Mouse (Mus musculus) small intestine, adult 10 weeks (tissue): ENCODE measurements around the gene Ctsw. TPM values are rescaled to one million over a fixed set of nuclear protein-coding genes. Genes with fewer than 3 reads are reported as not detected.

Experiments
- polyA plus RNA-seq: library from polyadenylated mRNA; stranded (reverse); fragments of 350-450 nt; fragmentation: Illumina TruSeq; extraction: RNeasy Lipid Tissue Mini Kit (QIAGEN cat#74804); gene quantifications from one replicate; pipeline ENCODE4 v1.2.3, GENCODE M21; 2014; ENCODE audit warnings: low replicate concordance

Ctsw gene
- polyA plus RNA-seq: not detected

DNA sequence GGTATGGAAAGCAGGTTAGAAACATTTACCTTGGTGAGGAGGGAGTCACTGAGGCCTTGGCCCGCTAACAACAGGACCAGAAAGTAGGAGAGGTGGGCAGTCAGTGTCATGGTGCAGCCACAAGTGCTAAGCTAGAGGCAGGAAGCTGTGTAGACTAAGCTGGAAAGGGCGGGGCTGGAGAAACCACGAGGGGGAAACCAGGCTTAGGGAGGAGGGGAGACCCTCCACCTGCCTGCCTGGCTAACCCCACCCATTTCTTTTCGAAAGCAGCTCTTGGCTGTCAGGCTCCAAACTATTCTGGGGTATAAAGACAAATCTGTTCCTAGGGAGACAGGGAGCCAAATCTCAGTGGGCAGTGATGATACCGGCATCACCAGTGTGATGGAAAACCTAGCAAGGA lies at the start of gene Ctsw:
TSS of gene Ctsw (minus strand) at position 134 of the 400 bp plus-strand sequence.

DNA sequence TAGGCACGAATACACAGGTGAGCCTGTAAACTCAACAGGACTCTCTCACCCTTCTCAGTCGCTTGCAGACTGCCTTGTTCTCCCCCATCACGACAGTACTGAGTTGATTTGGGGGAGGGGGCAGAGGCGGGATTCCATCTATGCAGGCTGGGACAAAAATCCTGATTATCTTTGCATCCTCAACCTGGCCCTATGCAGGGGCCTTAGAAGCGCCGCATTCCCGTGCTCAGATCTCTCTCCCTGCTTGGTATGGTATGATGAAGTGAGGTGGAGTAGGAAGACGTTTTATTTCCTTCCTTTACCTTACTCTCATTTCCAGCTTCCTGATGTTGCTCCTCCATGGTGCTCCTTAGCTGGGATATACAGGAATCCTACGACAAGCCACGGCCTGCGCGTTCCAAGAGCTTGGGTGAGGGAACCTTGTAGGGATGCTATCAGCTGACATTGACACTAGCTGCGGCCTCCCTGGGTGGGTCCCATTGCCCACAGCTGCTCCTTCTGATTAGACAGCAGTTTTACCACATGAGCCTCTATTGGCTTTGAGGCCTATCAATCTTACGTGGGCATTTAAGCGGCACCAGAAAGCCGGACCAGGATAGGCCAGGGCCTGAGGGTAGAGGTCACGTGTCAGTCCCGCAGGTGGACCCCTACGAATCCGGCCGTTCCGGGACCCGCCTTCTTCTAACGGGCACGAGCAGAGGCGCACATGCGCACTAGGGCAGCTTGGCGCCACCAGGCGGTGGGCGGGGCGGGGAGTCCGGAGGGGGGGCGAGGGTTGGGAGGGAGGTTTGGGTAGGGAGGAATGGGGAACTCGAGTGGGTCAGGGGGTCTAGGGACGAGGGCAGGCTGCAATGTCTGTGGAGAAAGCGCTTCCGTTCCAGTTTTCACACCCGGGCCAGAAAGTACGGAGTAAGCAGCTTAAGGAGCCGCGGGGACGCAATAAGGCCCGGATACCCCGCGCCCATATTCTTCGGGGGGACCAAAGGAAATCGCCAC lies 42.0 kb upstream of the Ctsw start, which contains the start of gene Snx32:
TSS of gene Snx32 (minus strand) at position 508 of the 996 bp plus-strand sequence.

DNA sequence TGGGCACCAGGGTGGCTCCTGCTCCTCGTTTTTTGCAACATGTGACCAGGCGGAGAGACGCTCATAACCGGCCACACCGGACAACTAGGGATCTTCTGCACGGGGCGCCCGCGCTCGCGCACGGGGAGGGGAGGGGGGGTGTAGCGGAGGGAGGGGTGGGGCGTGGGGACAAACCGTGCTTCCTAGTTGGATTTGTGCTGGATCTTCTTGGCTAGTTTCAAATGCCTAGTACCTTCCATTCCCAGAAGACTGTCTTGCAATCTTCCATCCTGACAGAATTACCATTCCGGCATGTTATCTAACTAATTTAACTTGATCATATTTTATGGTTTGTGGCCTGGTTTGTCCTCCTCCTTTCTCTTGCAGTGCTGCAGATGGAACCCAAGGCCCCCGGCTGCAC lies 35.4 kb upstream of the Ctsw start, which contains the start of gene 1700020D05Rik:
TSS of gene 1700020D05Rik (minus strand) at position 101 of the 400 bp plus-strand sequence.

DNA sequence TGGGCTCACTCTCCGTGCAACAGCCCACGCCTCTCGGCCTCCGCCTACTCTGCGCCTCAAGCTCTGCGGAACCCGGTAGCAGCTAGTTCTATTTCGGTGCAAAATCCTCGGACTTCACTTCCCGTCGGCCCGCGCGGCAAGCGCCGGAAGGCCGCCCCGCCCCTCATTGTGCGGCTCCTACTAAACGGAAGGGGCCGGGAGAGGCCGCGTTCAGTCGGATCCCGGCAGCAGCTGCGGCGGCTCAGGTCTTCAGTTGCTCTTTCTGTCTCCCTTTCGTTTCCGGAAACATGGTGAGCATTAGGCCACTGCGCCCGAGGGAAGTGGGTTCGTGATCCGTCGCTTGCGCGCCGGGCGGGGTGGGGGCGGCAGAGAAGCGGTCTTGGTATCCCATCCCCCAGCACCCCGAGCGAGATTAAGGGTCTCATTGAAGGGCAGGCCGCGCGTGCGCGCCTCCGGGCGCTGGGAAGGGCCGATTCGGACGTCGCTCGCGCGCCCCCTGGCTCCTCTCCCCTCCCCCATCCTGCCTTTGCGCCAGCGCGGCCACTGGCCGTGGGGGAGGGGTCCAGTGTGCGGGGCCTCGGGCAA lies 22.1 kb upstream of the Ctsw start, which contains the start of gene Cfl1:
TSS of gene Cfl1 (plus strand) at position 143 of the 585 bp plus-strand sequence.

DNA sequence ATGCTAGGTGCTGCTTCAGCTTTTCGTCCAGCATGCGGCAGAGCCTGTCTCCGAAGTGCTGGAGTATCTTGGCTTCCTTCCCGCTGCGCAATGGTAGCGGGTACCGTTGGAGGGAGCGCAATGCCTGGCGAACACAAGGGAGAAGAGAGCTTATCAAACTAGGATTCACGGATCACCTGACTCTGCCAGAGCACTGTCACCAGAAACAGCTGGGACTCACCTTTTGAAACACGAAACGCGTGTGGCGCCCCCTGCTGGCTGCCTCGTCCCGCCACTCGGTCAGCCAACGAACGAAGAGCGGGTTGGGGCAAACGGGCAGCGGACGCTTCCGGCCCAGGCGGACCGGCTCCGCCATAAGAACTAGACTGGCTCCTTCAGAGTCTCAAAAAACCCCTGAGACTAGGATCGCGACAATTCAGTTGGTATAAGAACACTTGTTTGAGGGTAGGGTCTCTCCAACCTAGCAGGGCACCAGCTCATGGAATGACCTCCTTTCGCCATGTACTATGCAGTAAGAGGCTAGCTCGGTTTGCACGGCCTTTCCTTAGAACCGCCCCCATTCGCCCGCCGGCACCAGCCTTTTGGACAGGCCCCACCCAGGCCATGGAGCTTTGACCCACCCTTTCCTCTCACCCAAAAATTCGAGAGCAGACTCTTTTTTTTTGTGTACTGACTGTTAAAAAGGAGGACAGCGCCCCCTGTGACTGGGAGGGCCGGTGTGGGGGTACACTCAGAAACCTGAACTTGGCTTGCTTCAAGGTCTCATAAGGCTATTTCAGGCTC lies 19.7 kb upstream of the Ctsw start, which contains the start of gene Mus81:
TSS of gene Mus81 (minus strand) at position 635 of the 783 bp plus-strand sequence.

DNA sequence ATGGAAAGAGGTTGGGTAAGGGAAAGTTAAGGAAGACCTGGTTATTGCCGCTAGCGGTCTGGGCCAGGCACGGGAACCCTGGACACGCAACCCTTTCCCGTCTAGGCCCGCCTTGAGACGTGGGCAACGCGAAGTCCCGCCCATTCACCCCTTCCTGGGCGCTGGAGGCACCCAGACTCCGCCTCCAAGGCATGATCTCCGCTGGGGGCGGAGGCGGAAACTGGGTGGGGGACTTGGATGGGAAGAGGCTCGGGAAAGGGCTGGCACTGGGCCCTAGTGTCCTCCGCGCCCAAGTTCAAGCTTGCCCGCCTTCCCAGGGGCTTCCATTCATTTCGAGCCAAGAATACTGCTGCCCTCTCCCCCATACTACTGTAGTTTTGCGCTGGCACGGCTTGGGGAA lies 5.4 kb upstream of the Ctsw start, which contains the start of gene Efemp2:
TSS of gene Efemp2 (plus strand) at position 235 of the 400 bp plus-strand sequence.

DNA sequence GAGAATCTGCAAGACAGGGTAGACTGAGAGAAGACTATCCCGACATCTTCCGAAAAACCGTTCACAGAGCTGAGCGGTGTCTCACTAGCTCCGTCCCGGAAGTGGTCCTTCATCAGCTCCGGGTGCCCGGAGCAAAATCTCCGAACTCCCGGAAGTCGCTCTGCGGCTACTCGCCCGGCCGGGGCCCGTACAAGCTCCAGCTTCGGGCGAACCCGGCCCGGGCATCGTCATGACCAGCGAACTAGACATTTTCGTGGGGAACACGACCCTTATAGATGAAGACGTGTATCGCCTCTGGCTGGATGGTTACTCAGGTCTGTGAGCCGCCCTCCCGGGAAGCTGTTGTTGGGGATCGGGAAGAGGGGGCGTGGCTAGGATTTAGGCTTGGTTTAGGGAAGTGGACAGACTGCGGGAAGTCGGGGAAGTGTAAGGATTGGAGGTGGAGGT lies 7.8 kb downstream of the Ctsw start, which contains the start of gene Fibp:
TSS of gene Fibp (plus strand) at position 151 of the 447 bp plus-strand sequence.

DNA sequence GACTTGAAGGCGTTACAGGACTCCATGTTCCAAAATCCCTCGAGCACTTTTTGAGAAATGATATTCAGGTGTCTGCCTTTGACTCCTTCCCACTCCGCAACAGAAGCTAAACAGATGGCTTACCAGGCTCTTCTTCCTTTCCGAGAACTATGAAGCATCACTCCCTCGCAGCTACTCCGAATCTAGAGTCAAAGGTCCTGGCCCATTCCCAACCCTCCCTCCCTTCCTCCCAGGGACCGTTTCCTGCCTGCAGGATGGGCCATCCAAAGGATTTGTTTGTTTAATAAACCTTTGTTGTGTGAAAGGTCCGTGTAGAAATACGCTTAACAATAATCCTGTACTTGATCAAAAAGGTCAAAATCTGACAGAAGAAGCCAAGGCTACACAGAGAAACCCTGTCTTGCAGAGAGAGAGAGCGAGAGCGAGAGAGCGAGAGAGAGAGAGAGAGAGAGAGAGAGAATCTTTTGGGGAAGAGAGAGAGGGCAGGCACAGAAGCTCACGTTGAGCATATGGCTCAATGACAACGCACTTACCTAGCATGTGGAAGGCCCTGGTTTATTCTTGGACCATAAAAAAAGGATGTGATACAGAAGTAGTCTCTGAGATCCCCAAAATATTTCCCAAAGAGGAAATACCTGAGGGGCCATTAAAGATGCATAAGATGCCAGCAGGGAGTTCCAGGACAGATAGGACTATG lies 10.4 kb downstream of the Ctsw start, which contains the start of gene Ccdc85b:
TSS of gene Ccdc85b (minus strand) at position 149 of the 697 bp plus-strand sequence.

DNA sequence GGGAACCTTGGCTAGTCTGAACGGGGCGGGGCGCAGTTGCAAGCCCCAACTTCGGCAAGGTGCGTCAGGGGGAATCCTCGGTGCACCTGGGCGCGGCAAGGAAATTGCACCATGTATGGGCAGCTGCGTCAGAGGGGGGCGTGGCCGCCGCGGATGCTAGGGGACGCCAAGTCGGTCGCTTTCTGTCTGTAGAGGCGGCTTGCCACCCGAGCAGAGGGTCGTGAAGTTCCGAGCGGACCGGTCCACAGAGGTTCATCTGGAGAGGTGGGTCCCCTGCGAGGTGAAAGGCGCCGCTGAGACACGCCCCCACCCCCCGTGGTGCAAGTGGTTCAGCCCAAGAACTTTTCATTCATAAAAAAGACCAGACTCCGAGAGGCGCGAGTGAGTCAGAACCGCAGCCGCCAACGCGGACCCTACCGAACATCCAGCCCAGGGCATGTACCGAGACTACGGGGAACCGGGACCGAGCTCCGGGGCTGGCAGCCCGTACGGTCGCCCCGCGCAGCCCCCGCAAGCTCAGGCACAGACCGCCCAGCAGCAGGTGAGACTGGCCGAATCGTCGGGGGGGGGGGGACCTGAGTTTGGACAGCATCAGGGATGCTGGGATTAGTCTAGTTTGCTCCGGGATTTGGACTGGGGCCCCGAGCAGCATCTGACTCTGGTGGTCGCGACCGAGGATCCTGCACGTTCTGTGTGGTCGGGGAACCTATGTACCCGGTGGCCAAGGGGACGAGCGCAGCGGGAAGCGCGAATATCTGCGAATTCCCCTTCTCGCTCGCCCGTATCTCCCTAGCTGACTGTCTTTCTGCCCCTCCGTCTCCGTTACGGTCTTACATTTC lies 20.6 kb downstream of the Ctsw start, which contains the start of gene Fosl1:
TSS of gene Fosl1 (plus strand) at position 33 of the 839 bp plus-strand sequence.

DNA sequence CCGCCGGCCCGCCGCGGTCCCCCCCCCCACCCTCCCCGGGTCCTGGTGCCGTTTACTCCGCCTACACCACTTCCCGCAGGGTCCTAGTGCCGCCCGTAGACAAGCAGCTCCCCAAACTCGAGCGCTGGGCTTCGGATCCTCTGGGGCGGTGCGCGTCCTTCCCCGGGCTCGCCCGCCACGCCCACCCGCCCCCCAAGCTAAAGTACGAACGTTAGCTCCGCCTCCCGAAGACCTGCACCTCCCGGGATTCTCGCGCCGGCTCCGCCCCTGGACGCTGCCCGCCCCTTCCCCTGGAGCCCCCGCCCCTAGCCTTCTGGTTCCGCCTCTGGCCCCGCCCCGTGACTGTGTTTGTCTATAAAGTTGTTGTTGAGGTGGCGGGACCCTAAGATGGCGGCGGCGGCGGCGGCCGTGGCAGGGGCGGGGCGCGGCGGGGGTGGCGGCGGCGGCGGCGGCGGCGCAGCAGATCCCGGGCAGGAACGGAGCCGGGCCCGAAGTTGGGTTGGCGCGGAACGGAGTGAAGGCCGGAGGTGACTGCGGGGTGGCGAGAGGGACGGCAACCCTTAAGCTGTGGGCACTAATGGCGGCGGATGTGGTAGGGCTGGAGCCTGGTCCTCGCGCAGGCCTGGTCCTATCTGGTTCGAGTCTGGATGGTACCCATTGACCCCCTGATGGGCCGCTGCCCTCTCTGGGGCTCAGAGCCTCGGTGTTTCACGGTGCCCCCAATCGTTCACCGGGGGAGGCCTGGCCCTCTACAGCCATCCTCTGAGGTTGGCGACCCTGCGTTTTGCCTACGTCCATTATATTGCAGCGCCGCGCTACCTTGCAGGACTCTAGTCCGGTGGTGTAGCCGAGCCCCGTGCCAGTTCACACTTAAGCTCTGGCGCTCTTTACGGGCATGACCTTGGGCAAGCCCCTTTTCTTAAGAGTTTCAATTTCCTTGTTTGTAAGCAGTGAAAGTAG lies 43.2 kb downstream of the Ctsw start, which contains the start of the genes Drap1 and AI837181:
TSS of gene Drap1 (minus strand) at position 198 of the 960 bp plus-strand sequence.
TSS of gene AI837181 (plus strand) at position 363 of the 960 bp plus-strand sequence.

Other genes starting within 250 kb of the Ctsw start
- gene Pacs1, start 195.4 kb downstream of the Ctsw start, polyA plus RNA-seq: 0.74 TPM
- gene Sf3b2, start 173.1 kb downstream of the Ctsw start, polyA plus RNA-seq: 25.7 TPM
- gene Gal3st3, start 170.2 kb downstream of the Ctsw start, polyA plus RNA-seq: not detected
- not detected for gene Catsper1, start 132.8 kb downstream of the Ctsw start, polyA plus RNA-seq
- 1.3 TPM for gene Cst6, start 118.9 kb downstream of the Ctsw start, polyA plus RNA-seq
- 18.5 TPM for gene Eif1ad, start 101.8 kb downstream of the Ctsw start, polyA plus RNA-seq
- gene Banf1, start 101.3 kb downstream of the Ctsw start, polyA plus RNA-seq: 4.5 TPM
- 1.6 TPM for gene Sart1, start 79.8 kb downstream of the Ctsw start, polyA plus RNA-seq
- not detected for gene Tsga10ip, start 66.0 kb downstream of the Ctsw start, polyA plus RNA-seq
- 1.9 TPM for gene Drap1, start 43.5 kb downstream of the Ctsw start, polyA plus RNA-seq
- not detected for gene AI837181, start 43.4 kb downstream of the Ctsw start, polyA plus RNA-seq
- gene Fosl1, start 21.0 kb downstream of the Ctsw start, polyA plus RNA-seq: not detected
- 0.15 TPM for gene Ccdc85b, start 10.6 kb downstream of the Ctsw start, polyA plus RNA-seq
- gene Fibp, start 7.9 kb downstream of the Ctsw start, polyA plus RNA-seq: 2.7 TPM
- 0.74 TPM for gene Efemp2, start 5.4 kb upstream of the Ctsw start, polyA plus RNA-seq
- gene Mus81, start 19.9 kb upstream of the Ctsw start, polyA plus RNA-seq: not detected
- 164 TPM for gene Cfl1, start 21.9 kb upstream of the Ctsw start, polyA plus RNA-seq
- gene 1700020D05Rik, start 35.3 kb upstream of the Ctsw start, polyA plus RNA-seq: not detected
- not detected for gene Snx32, start 42.0 kb upstream of the Ctsw start, polyA plus RNA-seq
- gene Ovol1, start 92.1 kb upstream of the Ctsw start, polyA plus RNA-seq: 9.6 TPM
- not detected for gene Ap5b1, start 99.5 kb upstream of the Ctsw start, polyA plus RNA-seq
- 0.71 TPM for gene Rnaseh2c, start 133.4 kb upstream of the Ctsw start, polyA plus RNA-seq
- 19.1 TPM for gene Kat5, start 141.7 kb upstream of the Ctsw start, polyA plus RNA-seq
- gene Rela, start 169.0 kb upstream of the Ctsw start, polyA plus RNA-seq: 0.26 TPM
- 1.6 TPM for gene Sipa1, start 195.2 kb upstream of the Ctsw start, polyA plus RNA-seq
- gene Map3k11, start 220.2 kb upstream of the Ctsw start, polyA plus RNA-seq: 0.41 TPM
- gene Pcnx3, start 220.4 kb upstream of the Ctsw start, polyA plus RNA-seq: 0.22 TPM
- gene Kcnk7, start 235.9 kb upstream of the Ctsw start, polyA plus RNA-seq: not detected